Mouse (Mus musculus) limb, embryonic 11.5 days (tissue): ENCODE measurements around the gene Icosl. TPM values are rescaled to one million over a fixed set of nuclear protein-coding genes. Genes with fewer than 3 reads are reported as not detected.
"Not testable (repeated sequence)": the region's sequence is repeated elsewhere in the genome, so short reads cannot be mapped to it uniquely, and the experiment has no call there.

Experiments used
- ATAC-seq: fragments of 200-750 bp; cut with Nextera tagmentation; 2 replicates; pipeline ENCODE4 v1.8.0; 2017; ENCODE audit warnings: low read depth; ENCODE audit not compliant: insufficient number of reproducible peaks, low FRiP score, low TSS enrichment
- DNase-seq: peaks from one replicate; pipeline ENCODE4 v3.0.0-alpha.2; 2015; ENCODE audit warnings: low spot score
- H3K27ac ChIP-seq: fragments of 300-500 bp; sonication (generic); replicated peaks from 2 replicates; pipeline ENCODE4 v1.5.1; 2014; ENCODE audit warnings: low read depth, mild to moderate bottlenecking, low read length
- H3K27me3 ChIP-seq: fragments of 300-500 bp; sonication (generic); 2 replicates; pipeline ENCODE4 v1.6.1; 2014; ENCODE audit warnings: mild to moderate bottlenecking, low read length, mixed read lengths; ENCODE audit not compliant: control insufficient read depth, insufficient read depth
- H3K36me3 ChIP-seq: fragments of 300-500 bp; sonication (generic); 2 replicates; pipeline ENCODE4 v1.6.1; 2014; ENCODE audit warnings: mild to moderate bottlenecking, low read length, moderate library complexity, mixed read lengths; ENCODE audit not compliant: control insufficient read depth, insufficient read depth
- H3K4me1 ChIP-seq: fragments of 300-500 bp; sonication (generic); 2 replicates; pipeline ENCODE4 v1.6.1; 2014; ENCODE audit warnings: low read length, mixed read lengths; ENCODE audit not compliant: control insufficient read depth, insufficient read depth
- H3K4me2 ChIP-seq: fragments of 300-500 bp; sonication (generic); 2 replicates; pipeline ENCODE4 v1.6.1; 2014; ENCODE audit warnings: low read depth, mild to moderate bottlenecking, moderate library complexity; ENCODE audit not compliant: severe bottlenecking
- H3K4me3 ChIP-seq: fragments of 300-500 bp; sonication (generic); 2 replicates; pipeline ENCODE4 v1.5.1; 2014; ENCODE audit warnings: low read depth, low read length
- H3K9ac ChIP-seq: fragments of 300-500 bp; sonication (generic); 2 replicates; pipeline ENCODE4 v1.6.1; 2014; ENCODE audit warnings: mild to moderate bottlenecking, low read length
- H3K9me3 ChIP-seq: fragments of 300-500 bp; sonication (generic); 2 replicates; pipeline ENCODE4 v1.6.1; 2016; ENCODE audit warnings: low read length; ENCODE audit not compliant: control insufficient read depth
- WGBS: fragments of 180-500 bp; shearing (Covaris S2); extraction: QIAGEN DNeasy Blood & Tissue Kit; methylation state at CpG from one replicate; pipeline ENCODE4 v1.1.7; 2014; 5-methylcytosine and 5-hydroxymethylcytosine counted together
- polyA plus RNA-seq: library from polyadenylated mRNA; unstranded; fragments of >200 nt; fragmentation: Nextera tagmentation; extraction: Ambion mirVana; gene quantifications from 2 replicates; pipeline ENCODE4 v1.2.1, GENCODE M21; 2014

Gene Icosl
- polyA plus RNA-seq, 1 experiment from 2014 or later, result 2.7 TPM

DNA sequence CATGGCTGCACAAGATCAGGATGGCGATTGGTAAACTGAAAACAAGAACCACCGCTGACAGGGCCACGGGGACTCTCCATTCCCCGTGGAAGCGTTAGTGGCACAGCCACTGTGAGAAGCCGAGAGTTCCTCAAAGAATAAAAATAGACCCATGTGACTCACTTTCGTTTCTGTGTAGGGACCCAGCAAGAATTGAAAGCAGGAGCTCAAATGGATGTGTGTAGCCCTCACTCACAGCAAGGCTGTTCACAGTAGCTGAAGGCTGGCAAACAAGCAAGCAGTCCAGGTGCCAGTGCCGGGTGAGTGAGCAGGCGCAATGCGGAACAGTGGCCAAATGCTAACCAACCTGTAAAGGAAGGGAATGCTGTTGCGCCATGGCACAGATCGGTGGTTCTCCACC, 36.4 kb downstream of the Icosl start:
- H3K4me2 ChIP-seq, result no peak overlapping the region
- H3K4me3 ChIP-seq, result no peak overlapping the region
- DNase-seq, result no peak
- H3K9me3 ChIP-seq, result no peaks in the 10 kb centered on the region
- no peak overlapping the region for H3K27ac ChIP-seq
- ATAC-seq, result no peak
- 0 out of 2 replicates have a peak, but pooled peaks cover 2% of the 10 kb centered on the region for H3K27me3 ChIP-seq
- no peaks in the 10 kb centered on the region for H3K4me1 ChIP-seq
- no peaks in the 10 kb centered on the region for H3K36me3 ChIP-seq
- WGBS, result 89% methylated on average over 12 of the region's 12 CpGs
- no peak overlapping the region for H3K9ac ChIP-seq

DNA sequence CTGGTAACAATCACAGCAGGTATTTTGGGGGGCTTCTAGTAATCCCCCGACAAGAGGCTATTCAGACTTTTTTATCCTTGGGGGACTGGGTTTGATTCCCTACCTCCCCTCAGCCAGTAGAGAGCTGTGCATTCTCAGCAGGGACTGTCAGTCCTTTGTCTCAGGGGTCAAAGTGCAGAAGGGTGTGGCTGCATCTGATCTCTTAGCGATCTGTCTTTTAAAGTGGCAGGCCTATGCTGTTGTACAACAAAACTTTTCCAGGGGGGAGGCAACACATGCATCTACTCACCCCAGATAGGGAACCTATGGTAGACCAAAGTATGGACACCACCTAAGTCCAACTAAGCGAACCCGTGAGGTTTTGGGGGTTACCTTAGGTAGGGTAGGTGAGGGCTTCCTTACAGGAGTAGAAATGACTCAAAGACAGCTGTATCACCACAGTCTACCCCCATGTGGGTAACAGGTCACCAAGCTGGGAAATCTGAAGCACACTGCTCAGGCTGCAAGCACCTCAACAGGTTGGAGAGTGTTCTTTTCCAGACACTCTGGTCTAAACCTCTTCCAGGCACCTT, 45.5 kb downstream of the Icosl start:
- no peaks in the 10 kb centered on the region for H3K4me1 ChIP-seq
- H3K4me2 ChIP-seq, result no peak overlapping the region
- no peaks in the 10 kb centered on the region for H3K27me3 ChIP-seq
- H3K9ac ChIP-seq, result no peak overlapping the region
- ATAC-seq, result no peak
- DNase-seq, result no peak
- 83% methylated on average over 4 of the region's 4 CpGs for WGBS
- H3K9me3 ChIP-seq, result no peaks in the 10 kb centered on the region
- no peak overlapping the region for H3K4me3 ChIP-seq
- no peaks in the 10 kb centered on the region for H3K36me3 ChIP-seq
- H3K27ac ChIP-seq, result no peak overlapping the region

DNA sequence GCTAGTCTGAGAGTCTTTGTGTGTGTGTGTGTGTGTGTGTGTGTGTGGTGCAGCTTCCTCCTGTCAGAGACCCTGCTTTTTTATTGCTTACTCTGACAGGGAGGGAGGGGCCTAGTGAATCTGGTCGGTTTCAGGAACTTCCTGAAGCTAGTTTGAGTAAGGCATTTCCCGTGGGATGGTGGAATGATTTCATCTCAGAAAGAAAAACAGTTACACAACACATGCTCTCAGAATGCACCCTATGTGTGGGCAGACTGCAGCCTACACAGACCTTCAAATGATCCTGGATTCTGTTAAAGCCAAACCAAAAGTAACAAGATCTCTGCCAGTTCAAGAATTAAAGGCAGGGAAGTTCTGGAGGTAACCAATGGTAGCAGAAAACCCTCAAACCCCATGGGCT, 46.1 kb downstream of the Icosl start:
- WGBS, result 85% methylated on average over 2 of the region's 2 CpGs
- ATAC-seq (no peak), DNase-seq (no peak)
- no peaks in the 10 kb centered on the region for H3K36me3 ChIP-seq
- H3K27ac ChIP-seq, result no peak overlapping the region
- no peaks in the 10 kb centered on the region for H3K9me3 ChIP-seq
- H3K27me3 ChIP-seq, result no peaks in the 10 kb centered on the region
- no peak overlapping the region for H3K4me3 ChIP-seq
- no peak overlapping the region for H3K4me2 ChIP-seq
- no peak overlapping the region for H3K9ac ChIP-seq
- no peaks in the 10 kb centered on the region for H3K4me1 ChIP-seq

DNA sequence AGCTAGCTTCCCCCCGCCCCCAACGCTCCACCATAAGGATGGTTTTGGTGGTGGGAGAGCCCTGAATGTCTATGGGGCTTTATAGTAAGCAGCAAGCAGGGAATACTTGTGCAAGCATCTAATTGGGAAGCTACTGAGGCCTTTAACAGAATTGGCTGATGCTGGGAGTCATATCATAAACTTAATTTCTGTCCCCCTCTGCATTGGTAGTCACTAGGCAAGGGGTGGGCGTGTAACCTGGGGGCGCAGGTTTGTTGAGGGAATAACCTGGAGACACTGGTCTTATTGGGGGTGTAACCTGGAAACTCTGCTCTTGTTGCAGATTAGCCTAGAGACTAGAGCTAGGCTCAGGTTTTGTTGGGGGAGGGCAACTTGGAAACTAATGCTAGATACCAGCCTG, 50.3 kb downstream of the Icosl start:
- Histone ChIP-seq H3K27me3 (no peaks in the 10 kb centered on the region), H3K36me3 (no peaks in the 10 kb centered on the region), H3K4me2 (no peak overlapping the region), H3K27ac (no peak overlapping the region), H3K4me3 (no peak overlapping the region), H3K9me3 (no peaks in the 10 kb centered on the region), H3K9ac (no peak overlapping the region), H3K4me1 (no peaks in the 10 kb centered on the region)
- 93% methylated on average over 4 of the region's 4 CpGs for WGBS
- ATAC-seq, result no peak
- no peak for DNase-seq

DNA sequence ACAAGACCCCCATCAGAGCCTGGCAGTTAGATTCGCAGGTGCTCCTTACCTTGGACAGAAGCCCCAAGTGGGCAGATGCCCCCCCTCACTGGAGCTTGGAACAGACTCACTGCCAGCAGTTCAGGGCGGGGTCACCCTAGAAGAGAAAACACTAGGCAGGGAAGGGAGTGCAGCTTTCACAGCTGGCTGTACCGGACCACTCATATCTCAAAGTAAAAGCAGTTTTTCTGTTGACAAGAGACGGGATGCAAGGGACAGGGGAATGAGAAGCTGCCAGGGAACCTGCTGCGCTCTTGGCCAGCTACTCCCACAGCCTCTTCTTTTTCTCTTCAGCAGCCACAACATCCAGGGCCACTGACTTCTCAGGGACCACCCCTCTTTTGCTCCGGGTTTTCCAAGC, 55.0 kb downstream of the Icosl start:
- not testable (repeated sequence) for H3K4me2 ChIP-seq, H3K27me3 ChIP-seq, H3K9ac ChIP-seq, ATAC-seq, DNase-seq, H3K9me3 ChIP-seq, H3K4me1 ChIP-seq, H3K36me3 ChIP-seq, H3K27ac ChIP-seq, H3K4me3 ChIP-seq
- 68% methylated on average over 6 of the region's 6 CpGs for WGBS

DNA sequence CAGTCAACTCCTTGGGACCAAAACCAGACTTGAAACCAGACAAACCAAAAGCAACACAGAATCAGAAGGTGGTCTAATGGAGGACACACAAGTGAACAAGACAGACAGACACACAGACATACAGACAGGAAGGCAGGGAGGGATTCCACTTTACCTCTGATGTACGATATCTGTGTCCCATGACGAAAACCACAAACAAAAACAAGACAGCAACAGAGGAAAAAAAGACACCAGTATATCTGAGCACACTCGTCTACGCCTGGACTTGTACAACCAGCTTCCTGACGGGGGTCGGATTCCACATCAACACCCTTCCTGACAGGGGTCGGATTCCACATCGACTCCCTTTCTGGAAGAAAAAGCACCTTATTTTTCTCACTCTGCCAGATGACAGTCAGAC, 56.0 kb downstream of the Icosl start:
- not testable (repeated sequence) for H3K27me3 ChIP-seq, H3K4me1 ChIP-seq, H3K9me3 ChIP-seq, H3K27ac ChIP-seq, H3K4me3 ChIP-seq, ATAC-seq, DNase-seq, H3K9ac ChIP-seq, H3K36me3 ChIP-seq, H3K4me2 ChIP-seq
- 66% methylated on average over 8 of the region's 8 CpGs for WGBS

DNA sequence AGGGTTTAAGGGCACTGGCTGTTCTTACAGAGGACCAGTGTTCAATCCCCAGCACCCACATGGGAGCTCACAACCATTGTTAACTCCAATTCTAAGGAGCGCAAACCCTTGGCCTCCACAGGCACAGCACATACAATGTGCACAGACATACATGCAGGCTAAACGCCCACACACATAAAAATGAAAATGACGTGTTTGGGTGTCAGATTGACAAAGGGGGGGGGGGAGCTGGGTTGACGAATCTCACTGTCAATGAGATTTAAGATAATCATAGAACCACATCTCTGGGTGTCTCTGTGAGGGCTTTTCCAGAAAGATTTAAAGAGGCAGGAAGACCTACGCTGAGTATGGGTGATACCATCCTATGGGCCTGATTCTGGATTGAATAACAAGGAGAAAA, 57.2 kb downstream of the Icosl start:
- ATAC-seq, result no peak
- H3K36me3 ChIP-seq, result no peaks in the 10 kb centered on the region
- H3K27me3 ChIP-seq, result no peaks in the 10 kb centered on the region
- no peak overlapping the region for H3K4me3 ChIP-seq
- 95% methylated on average over 5 of the region's 5 CpGs for WGBS
- no peaks in the 10 kb centered on the region for H3K4me1 ChIP-seq
- H3K9me3 ChIP-seq, result no peaks in the 10 kb centered on the region
- DNase-seq, result no peak
- H3K27ac ChIP-seq, result no peak overlapping the region
- no peak overlapping the region for H3K9ac ChIP-seq
- no peak overlapping the region for H3K4me2 ChIP-seq

DNA sequence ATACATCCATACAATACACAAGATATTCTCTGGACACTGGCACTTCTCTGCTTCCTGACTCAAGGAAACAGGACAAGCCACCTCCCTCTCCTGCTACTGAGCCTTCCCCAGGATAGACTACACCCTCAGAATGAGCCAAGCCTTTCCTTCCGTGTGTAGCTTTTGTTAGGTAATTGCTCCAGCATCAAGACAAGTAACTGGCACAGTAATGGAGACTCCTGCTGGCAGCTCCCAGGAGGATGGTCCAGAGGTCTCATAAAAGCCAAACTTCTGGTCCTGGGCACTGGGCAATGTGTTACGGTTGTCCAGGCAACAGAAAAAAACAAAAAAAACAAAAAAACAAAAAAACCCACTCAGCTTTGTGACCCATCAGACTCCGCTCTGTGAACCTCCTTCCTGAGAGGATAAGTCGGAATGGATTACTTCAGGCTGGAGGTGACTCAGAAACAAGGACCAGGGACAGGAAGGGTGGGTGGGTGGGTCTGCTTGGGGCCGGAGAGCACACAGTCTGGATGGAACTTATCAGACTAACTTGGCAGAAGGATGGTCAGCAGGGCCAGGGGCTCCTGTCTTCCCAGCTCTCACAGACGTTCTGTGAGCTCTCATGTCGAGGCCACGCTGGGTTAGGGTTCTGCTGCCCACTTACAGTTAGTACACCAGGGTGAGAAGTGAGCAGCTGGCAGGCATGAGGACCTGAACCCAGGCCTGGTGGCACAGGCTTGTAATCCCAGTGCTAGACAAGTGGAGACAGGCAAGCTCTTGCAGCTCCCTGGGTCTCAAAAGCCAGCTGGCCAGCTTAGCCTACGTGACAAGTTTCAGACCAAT, 58.2 kb downstream of the Icosl start:
- no peak overlapping the region for H3K4me3 ChIP-seq
- H3K36me3 ChIP-seq, result no peaks in the 10 kb centered on the region
- ATAC-seq (no peak), DNase-seq (no peak)
- H3K9ac ChIP-seq, result no peak overlapping the region
- H3K9me3 ChIP-seq, result no peaks in the 10 kb centered on the region
- 76% methylated on average over 9 of the region's 9 CpGs for WGBS
- H3K27ac ChIP-seq, result no peak overlapping the region
- H3K4me1 ChIP-seq, result no peaks in the 10 kb centered on the region
- H3K27me3 ChIP-seq, result no peaks in the 10 kb centered on the region
- H3K4me2 ChIP-seq, result no peak overlapping the region
